Mouse (Mus musculus) small intestine, adult 2 months (tissue): Measurements from ENCODE around the gene Grwd1.

Experiments
- CTCF ChIP-seq: fragments of 200-500 bp; IDR thresholded peaks from 2 replicates; pipeline ENCODE4 v1.5.1; 2012; ENCODE audit warnings: low read depth, mild to moderate bottlenecking, control low read depth, inconsistent platforms, low read length, moderate library complexity, mixed read lengths; ENCODE audit not compliant: insufficient replicate concordance, insufficient read length; ENCODE audit errors: extremely low read depth
- POLR2A ChIP-seq: fragments of 200-500 bp; IDR thresholded peaks from 2 replicates; pipeline ENCODE4 v1.6.1; 2012; ENCODE audit warnings: low read depth, mild to moderate bottlenecking, control low read depth, inconsistent platforms, low read length, moderate library complexity

GRCm38 (mm10) chr7:45798931-45799330, 31.8 kb downstream of the Grwd1 start:
- TF ChIP-seq POLR2A, result no peak
- no peak for TF ChIP-seq CTCF
